Mouse (Mus musculus): ENCODE data around the gene Ngdn. TPM values are rescaled to one million over a fixed set of nuclear protein-coding genes. Genes with fewer than 3 reads are reported as not detected.
"Not testable (repeated sequence)": the region's sequence is repeated elsewhere in the genome, so short reads cannot be mapped to it uniquely, and the experiment has no call there.

Ngdn gene
- total RNA-seq, 1 experiment: 53.5 TPM

DNA sequence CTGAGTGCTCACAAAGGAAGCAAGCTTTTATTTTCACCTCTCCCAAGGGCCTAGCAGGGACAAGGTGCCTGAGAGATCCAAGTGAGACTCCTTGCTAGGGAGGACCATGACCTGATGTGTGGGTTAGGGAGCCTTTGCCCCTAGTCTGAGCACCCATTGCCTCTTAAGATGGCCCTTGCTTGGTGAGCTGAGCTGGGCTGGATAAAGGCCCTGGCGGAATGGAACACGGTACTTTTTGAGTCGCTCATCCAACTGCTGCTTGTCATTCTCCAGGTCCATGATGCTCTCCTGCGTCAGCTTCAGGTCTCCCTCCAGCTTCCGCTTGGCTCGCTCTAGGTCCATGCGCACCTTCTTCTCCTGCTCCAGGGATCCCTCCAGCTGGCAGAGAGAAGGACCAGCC, 33.3 kb upstream of the Ngdn start:
- no peak overlapping the region for H3K27ac ChIP-seq (ENCODE audit: insufficient read depth, low read depth, low read length, poor library complexity, severe bottlenecking)
- in situ Hi-C loops (cut with MboI; ENCODE audit: low sequenced_read_pairs in 2 of 2, unreplicated experiment in 2 of 2): no loop called here
- no peak for DNase-seq (ENCODE audit: low read depth, low spot score)
- H3K4me3 ChIP-seq (ENCODE audit: insufficient read depth in 1 of 2, low read depth in 1 of 2, low read length in 2 of 2, poor library complexity in 1 of 2, severe bottlenecking in 1 of 2): no peak overlapping the region
- no peak overlapping the region for H3K9ac ChIP-seq (ENCODE audit: insufficient read depth, low read depth, low read length, poor library complexity, severe bottlenecking)
- H3K36me3 ChIP-seq (ENCODE audit: control insufficient read depth, insufficient read depth, low read length, poor library complexity, severe bottlenecking): no peaks in the 10 kb centered on the region
- no peaks in the 10 kb centered on the region for H3K4me1 ChIP-seq (ENCODE audit: control insufficient read depth in 2 of 2, insufficient read depth in 2 of 2, low read length in 2 of 2, poor library complexity in 1 of 2)
- TF ChIP-seq ZNF384 (IDR thresholded peaks at IDR 0.05; ENCODE audit: low read depth, low read length): no peak
- TF ChIP-seq MAFK (IDR thresholded peaks at IDR 0.05; ENCODE audit: insufficient read depth, low read depth, low read length): no peak
- no peak for TF ChIP-seq ZC3H11A (IDR thresholded peaks at IDR 0.05; ENCODE audit: borderline replicate concordance, low read depth, low read length)
- TF ChIP-seq HCFC1 (IDR thresholded peaks at IDR 0.05; ENCODE audit: borderline replicate concordance, insufficient read depth, low read length): no peak
- no peak for TF ChIP-seq CHD2 (IDR thresholded peaks at IDR 0.05; ENCODE audit: low read depth, low read length)
- H3K9me3 ChIP-seq (ENCODE audit: control insufficient read depth, insufficient read depth, low read depth, low read length): no peaks in the 10 kb centered on the region

DNA sequence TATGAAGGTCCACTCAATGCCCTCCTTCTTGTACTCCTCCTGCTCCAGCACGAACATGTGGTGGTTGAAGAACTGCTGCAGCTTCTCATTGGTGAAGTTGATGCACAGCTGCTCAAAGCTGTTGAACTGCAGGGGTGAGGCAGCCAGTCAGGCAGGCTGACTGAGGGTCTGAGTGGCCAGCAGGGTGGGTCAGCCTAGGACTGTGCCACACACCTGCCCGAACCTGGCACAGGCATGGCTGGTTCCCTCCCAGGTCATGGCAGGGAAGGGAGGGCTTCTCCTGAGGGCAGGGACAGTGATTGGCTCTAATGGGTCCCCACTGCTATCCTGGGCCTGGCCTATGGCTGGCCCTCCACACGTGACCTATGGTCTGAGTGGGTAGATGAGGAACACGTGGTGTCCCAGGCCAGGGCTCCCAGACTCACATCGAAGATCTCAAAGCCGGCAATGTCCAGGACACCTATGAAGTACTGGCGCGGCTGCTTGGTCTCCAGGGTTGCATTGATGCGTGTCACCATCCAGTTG, 26.8 kb upstream of the Ngdn start:
- H3K9me3 ChIP-seq (ENCODE audit: control insufficient read depth, insufficient read depth, low read depth, low read length); H3K27ac ChIP-seq (ENCODE audit: insufficient read depth, low read depth, low read length, poor library complexity, severe bottlenecking): not testable (repeated sequence)

DNA sequence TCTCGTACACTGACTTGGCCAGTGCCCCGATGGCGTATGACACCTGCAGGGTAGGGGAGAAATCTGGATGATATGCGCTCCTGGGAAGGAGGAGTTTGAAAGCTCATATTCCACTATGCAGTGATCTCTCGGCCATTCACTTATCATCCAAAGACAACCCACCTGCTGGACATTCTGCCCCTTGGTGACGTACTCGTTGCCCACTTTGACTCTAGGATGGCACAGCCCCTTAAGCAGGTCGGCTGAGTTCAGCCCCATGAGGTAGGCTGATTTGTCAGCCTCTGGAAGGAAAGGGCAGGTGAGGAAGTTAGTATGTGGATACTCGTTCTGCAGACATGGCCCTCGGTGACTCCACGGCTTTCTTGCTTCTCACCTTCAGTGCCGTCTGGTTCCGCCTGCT, 26.4 kb upstream of the Ngdn start:
- H3K4me3 ChIP-seq (ENCODE audit: insufficient read depth in 1 of 2, low read depth in 1 of 2, low read length in 2 of 2, poor library complexity in 1 of 2, severe bottlenecking in 1 of 2): no peak overlapping the region
- no peaks in the 10 kb centered on the region for H3K4me1 ChIP-seq (ENCODE audit: control insufficient read depth in 2 of 2, insufficient read depth in 2 of 2, low read length in 2 of 2, poor library complexity in 1 of 2)
- no peak overlapping the region for H3K9ac ChIP-seq (ENCODE audit: insufficient read depth, low read depth, low read length, poor library complexity, severe bottlenecking)
- no peak for DNase-seq (ENCODE audit: low read depth, low spot score)
- TF ChIP-seq ZC3H11A (IDR thresholded peaks at IDR 0.05; ENCODE audit: borderline replicate concordance, low read depth, low read length): no peak
- TF ChIP-seq MAFK (IDR thresholded peaks at IDR 0.05; ENCODE audit: insufficient read depth, low read depth, low read length): no peak
- TF ChIP-seq CHD2 (IDR thresholded peaks at IDR 0.05; ENCODE audit: low read depth, low read length): no peak
- no peak for TF ChIP-seq HCFC1 (IDR thresholded peaks at IDR 0.05; ENCODE audit: borderline replicate concordance, insufficient read depth, low read length)
- TF ChIP-seq ZNF384 (IDR thresholded peaks at IDR 0.05; ENCODE audit: low read depth, low read length): no peak
- no peaks in the 10 kb centered on the region for H3K36me3 ChIP-seq (ENCODE audit: control insufficient read depth, insufficient read depth, low read length, poor library complexity, severe bottlenecking)
- no peaks in the 10 kb centered on the region for H3K9me3 ChIP-seq (ENCODE audit: control insufficient read depth, insufficient read depth, low read depth, low read length)
- H3K27ac ChIP-seq (ENCODE audit: insufficient read depth, low read depth, low read length, poor library complexity, severe bottlenecking): no peak overlapping the region
- in situ Hi-C loops (cut with MboI; ENCODE audit: low sequenced_read_pairs in 2 of 2, unreplicated experiment in 2 of 2): no loop called here

More for the DNA sequence above, 26.8 kb upstream of the Ngdn start:
- H3K4me1 ChIP-seq (ENCODE audit: control insufficient read depth in 2 of 2, insufficient read depth in 2 of 2, low read length in 2 of 2, poor library complexity in 1 of 2); H3K9ac ChIP-seq (ENCODE audit: insufficient read depth, low read depth, low read length, poor library complexity, severe bottlenecking); DNase-seq (ENCODE audit: low read depth, low spot score); in situ Hi-C loops (cut with MboI; ENCODE audit: low sequenced_read_pairs in 2 of 2, unreplicated experiment in 2 of 2); H3K4me3 ChIP-seq (ENCODE audit: insufficient read depth in 1 of 2, low read depth in 1 of 2, low read length in 2 of 2, poor library complexity in 1 of 2, severe bottlenecking in 1 of 2); H3K36me3 ChIP-seq (ENCODE audit: control insufficient read depth, insufficient read depth, low read length, poor library complexity, severe bottlenecking): not testable (repeated sequence)

DNA sequence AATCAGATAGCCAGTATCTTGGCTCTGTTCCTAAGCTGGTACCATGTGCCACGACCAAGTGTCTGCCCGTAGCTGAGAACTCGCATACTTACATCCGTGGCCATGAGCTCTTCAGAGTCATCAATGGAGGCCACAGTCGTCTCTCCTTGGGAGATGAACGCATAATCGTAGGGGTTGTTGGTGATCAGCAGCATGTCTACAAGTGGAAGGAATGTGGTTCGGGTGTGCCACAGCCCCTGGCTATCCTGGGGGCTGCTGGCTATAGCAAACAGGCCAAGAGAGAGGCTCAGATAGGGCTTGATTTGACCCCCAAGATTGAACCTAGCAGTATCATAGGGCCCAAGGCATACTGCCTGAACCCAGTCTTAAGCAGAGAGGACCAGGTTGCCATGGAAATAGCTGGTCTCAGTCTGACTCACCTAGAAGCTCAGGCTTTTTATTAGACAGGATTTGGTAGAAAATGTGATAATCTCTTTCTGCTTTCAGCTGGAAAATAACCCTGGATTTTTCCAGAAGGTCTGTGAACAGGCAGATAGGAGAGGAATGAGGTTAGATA, 25.3 kb upstream of the Ngdn start:
- Histone ChIP-seq H3K36me3 (ENCODE audit: control insufficient read depth, insufficient read depth, low read length, poor library complexity, severe bottlenecking) (no peaks in the 10 kb centered on the region), H3K27ac (ENCODE audit: insufficient read depth, low read depth, low read length, poor library complexity, severe bottlenecking) (no peak overlapping the region), H3K4me3 (ENCODE audit: insufficient read depth in 1 of 2, low read depth in 1 of 2, low read length in 2 of 2, poor library complexity in 1 of 2, severe bottlenecking in 1 of 2) (no peak overlapping the region), H3K9me3 (ENCODE audit: control insufficient read depth, insufficient read depth, low read depth, low read length) (no peaks in the 10 kb centered on the region), H3K9ac (ENCODE audit: insufficient read depth, low read depth, low read length, poor library complexity, severe bottlenecking) (no peak overlapping the region), H3K4me1 (ENCODE audit: control insufficient read depth in 2 of 2, insufficient read depth in 2 of 2, low read length in 2 of 2, poor library complexity in 1 of 2) (peaks cover 0 to 3% of the 10 kb centered on the region in 2 experiments; a peak in 1 of 4 replicates)
- in situ Hi-C loops (cut with MboI; ENCODE audit: low sequenced_read_pairs in 2 of 2, unreplicated experiment in 2 of 2): no loop called here
- no peak for DNase-seq (ENCODE audit: low read depth, low spot score)
- TF ChIP-seq HCFC1 (IDR thresholded peaks at IDR 0.05; ENCODE audit: borderline replicate concordance, insufficient read depth, low read length): no peak

DNA sequence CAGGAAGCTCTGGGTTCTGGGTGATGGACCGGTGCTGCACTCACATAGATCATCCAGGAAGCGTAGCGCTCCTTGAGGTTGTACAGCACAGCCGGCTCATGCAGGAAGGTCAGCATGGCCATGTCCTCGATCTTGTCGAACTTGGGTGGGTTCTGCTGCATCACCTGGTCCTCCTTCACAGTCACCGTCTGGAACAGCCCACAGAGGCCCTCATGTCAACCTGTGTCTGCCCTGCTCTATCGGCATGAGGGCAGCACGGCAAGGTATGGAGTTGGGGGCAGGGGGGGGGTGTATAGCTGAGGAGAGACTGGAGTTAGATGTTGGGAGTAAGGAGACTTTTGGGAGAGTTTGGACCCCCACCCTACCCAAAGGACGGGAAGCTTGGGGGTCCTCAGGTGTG, 23.1 kb upstream of the Ngdn start:
- peaks cover 0 to 6% of the 10 kb centered on the region in 2 experiments; a peak in 1 of 4 replicates for H3K4me1 ChIP-seq (ENCODE audit: control insufficient read depth in 2 of 2, insufficient read depth in 2 of 2, low read length in 2 of 2, poor library complexity in 1 of 2)
- H3K9me3 ChIP-seq (ENCODE audit: control insufficient read depth, insufficient read depth, low read depth, low read length): no peaks in the 10 kb centered on the region
- DNase-seq (ENCODE audit: low read depth, low spot score): no peak
- TF ChIP-seq ZNF384 (IDR thresholded peaks at IDR 0.05; ENCODE audit: low read depth, low read length) (no peak), ZC3H11A (IDR thresholded peaks at IDR 0.05; ENCODE audit: borderline replicate concordance, low read depth, low read length) (no peak), CHD2 (IDR thresholded peaks at IDR 0.05; ENCODE audit: low read depth, low read length) (no peak), MAFK (IDR thresholded peaks at IDR 0.05; ENCODE audit: insufficient read depth, low read depth, low read length) (no peak), HCFC1 (IDR thresholded peaks at IDR 0.05; ENCODE audit: borderline replicate concordance, insufficient read depth, low read length) (no peak)
- H3K9ac ChIP-seq (ENCODE audit: insufficient read depth, low read depth, low read length, poor library complexity, severe bottlenecking): no peak overlapping the region
- in situ Hi-C loops (cut with MboI; ENCODE audit: low sequenced_read_pairs in 2 of 2, unreplicated experiment in 2 of 2): no loop called here
- H3K4me3 ChIP-seq (ENCODE audit: insufficient read depth in 1 of 2, low read depth in 1 of 2, low read length in 2 of 2, poor library complexity in 1 of 2, severe bottlenecking in 1 of 2): no peak overlapping the region
- no peak overlapping the region for H3K27ac ChIP-seq (ENCODE audit: insufficient read depth, low read depth, low read length, poor library complexity, severe bottlenecking)
- H3K36me3 ChIP-seq (ENCODE audit: control insufficient read depth, insufficient read depth, low read length, poor library complexity, severe bottlenecking): no peaks in the 10 kb centered on the region
